Mouse (Mus musculus) spleen, adult 2 months (tissue): ENCODE measurements around the gene 9530003J23Rik.
"Not testable (repeated sequence)": the region's sequence is repeated elsewhere in the genome, so short reads cannot be mapped to it uniquely, and the experiment has no call there.

Experiments
- CTCF ChIP-seq: fragments of 200-500 bp; IDR thresholded peaks from 2 replicates; pipeline ENCODE4 v1.5.1; 2011; ENCODE audit warnings: mild to moderate bottlenecking, inconsistent platforms; ENCODE audit not compliant: insufficient read depth, insufficient read length, insufficient replicate concordance; ENCODE audit errors: extremely low read depth
- POLR2A ChIP-seq: fragments of 200-500 bp; IDR thresholded peaks from 2 replicates; pipeline ENCODE4 v1.6.1; 2011; ENCODE audit warnings: low read depth, low read length, inconsistent platforms

DNA sequence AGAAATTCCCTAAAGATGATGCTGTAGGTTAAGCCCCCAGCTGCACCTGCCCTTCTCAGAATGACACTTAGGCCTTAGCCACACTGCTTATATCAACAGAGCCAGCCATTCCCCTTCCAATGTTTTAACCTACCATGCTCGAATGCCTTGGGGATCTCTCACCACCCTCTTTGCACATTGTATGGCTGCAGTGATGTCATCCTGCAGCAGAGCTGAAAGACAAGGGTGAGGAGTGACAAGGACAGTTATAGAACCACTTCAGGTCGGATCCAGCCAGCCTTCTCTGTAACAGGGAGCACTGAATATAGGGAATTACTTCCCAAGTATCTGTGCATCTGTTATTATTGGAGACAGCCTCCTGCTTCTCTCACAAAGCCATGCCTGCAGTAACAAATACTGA, 40.0 kb upstream of the 9530003J23Rik start:
- not testable (repeated sequence) for TF ChIP-seq CTCF, POLR2A
